Mouse (Mus musculus) limb, embryonic 15.5 days (tissue): ENCODE measurements around the gene Zc3h4. TPM values are rescaled to one million over a fixed set of nuclear protein-coding genes. Genes with fewer than 3 reads are reported as not detected.
"Not testable (repeated sequence)": the region's sequence is repeated elsewhere in the genome, so short reads cannot be mapped to it uniquely, and the experiment has no call there.

Source experiments
- ATAC-seq: fragments of 200-750 bp; cut with Nextera tagmentation; 2 replicates; pipeline ENCODE4 v1.8.0; 2017; ENCODE audit warnings: low read depth, moderate TSS enrichment; ENCODE audit not compliant: insufficient number of reproducible peaks, low FRiP score, low TSS enrichment
- H3K27ac ChIP-seq: fragments of 300-500 bp; sonication (generic); 2 replicates; pipeline ENCODE4 v1.5.1; 2015; ENCODE audit warnings: moderate library complexity, mild to moderate bottlenecking, inconsistent platforms
- H3K27me3 ChIP-seq: fragments of 300-500 bp; sonication (generic); 2 replicates; pipeline ENCODE4 v1.6.1; 2015; ENCODE audit warnings: inconsistent platforms
- H3K36me3 ChIP-seq: fragments of 300-500 bp; sonication (generic); 2 replicates; pipeline ENCODE4 v1.6.1; 2015; ENCODE audit warnings: inconsistent platforms
- H3K4me1 ChIP-seq: fragments of 300-500 bp; sonication (generic); 2 replicates; pipeline ENCODE4 v1.6.1; 2015; ENCODE audit warnings: inconsistent platforms
- H3K4me2 ChIP-seq: fragments of 300-500 bp; sonication (generic); 2 replicates; pipeline ENCODE4 v1.6.1; 2015; ENCODE audit warnings: mild to moderate bottlenecking, inconsistent platforms
- H3K4me3 ChIP-seq: fragments of 300-500 bp; sonication (generic); 2 replicates; pipeline ENCODE4 v1.5.1; 2015; ENCODE audit warnings: mild to moderate bottlenecking, inconsistent platforms
- H3K9ac ChIP-seq: fragments of 300-500 bp; sonication (generic); 2 replicates; pipeline ENCODE4 v1.6.1; 2015; ENCODE audit warnings: inconsistent platforms
- H3K9me3 ChIP-seq: fragments of 300-500 bp; sonication (generic); 2 replicates; pipeline ENCODE4 v1.6.1; 2016; ENCODE audit warnings: inconsistent platforms
- WGBS: fragments of 180-500 bp; shearing (Covaris S2); methylation state at CpG from one replicate; pipeline ENCODE4 v1.1.7; 2015; 5-methylcytosine and 5-hydroxymethylcytosine counted together
- polyA plus RNA-seq: library from polyadenylated mRNA; unstranded; fragments of >200 nt; fragmentation: Nextera tagmentation; extraction: Ambion mirVana; gene quantifications from 2 replicates; pipeline ENCODE4 v1.2.1, GENCODE M21; 2015

The Zc3h4 gene
- polyA plus RNA-seq, 1 experiment from 2014 or later = 14.1 TPM

GRCm38 (mm10) chr7:16376505-16376904 is 24.2 kb upstream of the Zc3h4 start:
- no peak for ATAC-seq
- no peaks in the 10 kb centered on the region for H3K27me3 ChIP-seq
- no peaks in the 10 kb centered on the region for H3K9me3 ChIP-seq
- H3K4me1 ChIP-seq = no peaks in the 10 kb centered on the region
- H3K4me3 ChIP-seq = no peak overlapping the region
- no peak overlapping the region for H3K27ac ChIP-seq
- H3K9ac ChIP-seq = no peak overlapping the region
- peaks cover 60% of the 10 kb centered on the region for H3K36me3 ChIP-seq
- no peak overlapping the region for H3K4me2 ChIP-seq
- 88% methylated on average over 1 of the region's 1 CpGs for WGBS

- Histone ChIP-seq H3K4me2 (peak within 1 kb of the TSS; percentile 68), H3K9me3 (no peaks in the 10 kb centered on the region), H3K27ac (peak within 1 kb of the TSS; percentile 87), H3K27me3 (no peaks in the 10 kb centered on the region), H3K36me3 (peaks cover 14% of the 10 kb centered on the region; the same call in 1 of the 2 replicates), H3K9ac (peak within 1 kb of the TSS; percentile 91), H3K4me1 (peaks cover 24% of the 10 kb centered on the region), H3K4me3 (peak within 1 kb of the TSS; percentile 98)
- peak; percentile 93 for ATAC-seq
- under 1% methylated on average over 58 of the region's 58 CpGs for WGBS
Observed at GRCm38 (mm10) chr7:16387160-16388041, 13.3 kb upstream of the Zc3h4 start, which contains the start of gene Sae1. TSS of gene Sae1 (minus strand) at chr7:16387806.

- not testable (repeated sequence) for H3K4me3 ChIP-seq, H3K27ac ChIP-seq, ATAC-seq, H3K27me3 ChIP-seq, H3K9ac ChIP-seq, H3K36me3 ChIP-seq, H3K9me3 ChIP-seq, H3K4me2 ChIP-seq
- WGBS = 84% methylated on average over 2 of the region's 2 CpGs
- peaks cover 22% of the 10 kb centered on the region for H3K4me1 ChIP-seq
Observed at GRCm38 (mm10) chr7:16389942-16390341, 10.8 kb upstream of the Zc3h4 start.

GRCm38 (mm10) chr7:16392923-16393322 is 7.8 kb upstream of the Zc3h4 start:
- WGBS = 42% methylated on average over 4 of the region's 4 CpGs
- no peak overlapping the region for H3K4me2 ChIP-seq
- H3K4me3 ChIP-seq = no peak overlapping the region
- no peak overlapping the region for H3K27ac ChIP-seq
- H3K36me3 ChIP-seq = no peaks in the 10 kb centered on the region
- no peak overlapping the region for H3K9ac ChIP-seq
- no peaks in the 10 kb centered on the region for H3K9me3 ChIP-seq
- ATAC-seq = no peak
- H3K27me3 ChIP-seq = no peaks in the 10 kb centered on the region
- H3K4me1 ChIP-seq = peaks cover 4% of the 10 kb centered on the region

GRCm38 (mm10) chr7:16395944-16396343 is 4.8 kb upstream of the Zc3h4 start:
- H3K27ac ChIP-seq = no peak overlapping the region; the same call in 1 of the 2 replicates
- ATAC-seq = no peak
- H3K9me3 ChIP-seq = no peaks in the 10 kb centered on the region
- no peak overlapping the region for H3K9ac ChIP-seq
- peaks cover 8% of the 10 kb centered on the region for H3K4me1 ChIP-seq
- no peak overlapping the region for H3K4me3 ChIP-seq
- no peaks in the 10 kb centered on the region for H3K27me3 ChIP-seq
- 0% methylated on average over 2 of the region's 2 CpGs for WGBS
- no peak overlapping the region for H3K4me2 ChIP-seq
- H3K36me3 ChIP-seq = no peaks in the 10 kb centered on the region

- peaks cover 8% of the 10 kb centered on the region for H3K4me1 ChIP-seq
- no peak overlapping the region for H3K27ac ChIP-seq
- H3K9ac ChIP-seq = no peak overlapping the region
- WGBS = 74% methylated on average over 4 of the region's 4 CpGs
- no peak for ATAC-seq
- H3K27me3 ChIP-seq = no peaks in the 10 kb centered on the region
- H3K9me3 ChIP-seq = no peaks in the 10 kb centered on the region
- H3K4me2 ChIP-seq = no peak overlapping the region
- no peak overlapping the region for H3K4me3 ChIP-seq
- no peaks in the 10 kb centered on the region for H3K36me3 ChIP-seq
Observed at GRCm38 (mm10) chr7:16397465-16397864, 3.2 kb upstream of the Zc3h4 start.

GRCm38 (mm10) chr7:16398387-16399050 is 2.2 kb upstream of the Zc3h4 start:
- 50% methylated on average over 3 of the region's 3 CpGs for WGBS
- Histone ChIP-seq H3K36me3 (no peaks in the 10 kb centered on the region), H3K9me3 (no peaks in the 10 kb centered on the region), H3K9ac (peak overlapping the region; percentile 53), H3K4me3 (peak overlapping the region; percentile 86), H3K27ac (peak overlapping the region; percentile 100), H3K4me2 (peak overlapping the region; percentile 81), H3K27me3 (no peaks in the 10 kb centered on the region), H3K4me1 (peaks cover 15% of the 10 kb centered on the region)
- ATAC-seq = no peak

- peak; percentile 78 for ATAC-seq
- H3K9ac ChIP-seq = peak overlapping the region; percentile 53
- H3K4me2 ChIP-seq = peak overlapping the region; percentile 81
- WGBS = 1% methylated on average over 31 of the region's 31 CpGs
- no peaks in the 10 kb centered on the region for H3K9me3 ChIP-seq
- H3K4me3 ChIP-seq = peak overlapping the region; percentile 86
- H3K36me3 ChIP-seq = no peaks in the 10 kb centered on the region
- no peaks in the 10 kb centered on the region for H3K27me3 ChIP-seq
- peak overlapping the region; percentile 100 for H3K27ac ChIP-seq
- peaks cover 18% of the 10 kb centered on the region for H3K4me1 ChIP-seq
Observed at GRCm38 (mm10) chr7:16399098-16399819, 1.5 kb upstream of the Zc3h4 start.

- H3K36me3 ChIP-seq = no peaks in the 10 kb centered on the region
- WGBS = under 1% methylated on average over 74 of the region's 77 CpGs
- ATAC-seq = peak; percentile 94
- H3K4me1 ChIP-seq = peaks cover 25% of the 10 kb centered on the region
- H3K27me3 ChIP-seq = no peaks in the 10 kb centered on the region
- H3K9me3 ChIP-seq = no peaks in the 10 kb centered on the region
- H3K9ac ChIP-seq = peak overlapping the region; percentile 100
- H3K4me3 ChIP-seq = peak overlapping the region; percentile 86
- peak overlapping the region; percentile 100 for H3K27ac ChIP-seq
- peak overlapping the region; percentile 81 for H3K4me2 ChIP-seq
Observed at GRCm38 (mm10) chr7:16399820-16400688, 656 bp upstream of the Zc3h4 start.

GRCm38 (mm10) chr7:16401991-16402431 is 1.3 kb downstream of the Zc3h4 start:
- Histone ChIP-seq H3K4me3 (peak overlapping the region; percentile 86), H3K9ac (peak overlapping the region; percentile 100), H3K27me3 (no peaks in the 10 kb centered on the region), H3K4me2 (peak overlapping the region; percentile 81), H3K36me3 (no peaks in the 10 kb centered on the region), H3K27ac (peak overlapping the region; percentile 100), H3K4me1 (peaks cover 40% of the 10 kb centered on the region), H3K9me3 (no peaks in the 10 kb centered on the region)
- under 1% methylated on average over 17 of the region's 17 CpGs for WGBS
- ATAC-seq = no peak

GRCm38 (mm10) chr7:16402449-16402848 is 1.7 kb downstream of the Zc3h4 start:
- H3K27ac ChIP-seq = peak overlapping the region; percentile 100
- no peaks in the 10 kb centered on the region for H3K36me3 ChIP-seq
- WGBS = 2% methylated on average over 9 of the region's 9 CpGs
- H3K4me3 ChIP-seq = peak overlapping the region; percentile 86
- peaks cover 40% of the 10 kb centered on the region for H3K4me1 ChIP-seq
- no peaks in the 10 kb centered on the region for H3K9me3 ChIP-seq
- no peak for ATAC-seq
- H3K27me3 ChIP-seq = no peaks in the 10 kb centered on the region
- peak overlapping the region; percentile 100 for H3K9ac ChIP-seq
- peak overlapping the region; percentile 81 for H3K4me2 ChIP-seq
